Mouse (Mus musculus) CH12.LX (cell line): ENCODE measurements at regions not wholly inside any gene's neighbourhood (a gene's known extent, or its start where the extent isn't known, plus 50 kb on each side); places are given as distances from the start of the nearest gene placed in this dataset.

ENCODE experiments used
- DNase-seq: peaks from one replicate; pipeline ENCODE4 v3.0.0-alpha.2; 2013; ENCODE audit errors: extremely low read depth
- H3K27ac ChIP-seq: 2 replicates; pipeline ENCODE4 v1.5.1; 2012; ENCODE audit warnings: low read depth, mild to moderate bottlenecking, control low read depth, moderate library complexity; ENCODE audit not compliant: insufficient read depth
- H3K27me3 ChIP-seq: replicated peaks from 2 replicates; pipeline ENCODE3; 2012; ENCODE audit warnings: inconsistent platforms
- H3K36me3 ChIP-seq, 2 experiments: replicated peaks in 1 of 2; 2 replicates each; pipeline versions ENCODE3 to v1.6.1; 2012; ENCODE audit warnings: inconsistent platforms in 1 of 2, low read length in 1 of 2, mild to moderate bottlenecking in 1 of 2, mixed read lengths in 1 of 2, moderate library complexity in 1 of 2; ENCODE audit not compliant: control insufficient read depth in 1 of 2, insufficient read depth in 1 of 2
- H3K4me1 ChIP-seq, 2 experiments: 2 replicates each; pipeline ENCODE4 v1.6.1; 2012; ENCODE audit warnings: inconsistent platforms in 1 of 2, moderate library complexity in 1 of 2; ENCODE audit not compliant: insufficient read depth in 2 of 2, control insufficient read depth in 1 of 2
- H3K4me2 ChIP-seq: 2 replicates; pipeline ENCODE4 v1.6.1; 2012; ENCODE audit warnings: low read depth, mild to moderate bottlenecking, control low read depth; ENCODE audit not compliant: poor library complexity, insufficient read depth, severe bottlenecking
- H3K4me3 ChIP-seq, 3 experiments: fragments of 150-350 bp in 1 of 3; sonication (generic) in 1 of 3; replicated peaks in 1 of 3; 2 replicates each; pipeline versions ENCODE3 to v1.5.1; 2011 to 2012; ENCODE audit warnings: low read depth in 2 of 3, low read length in 2 of 3, mild to moderate bottlenecking in 2 of 3, moderate library complexity in 2 of 3, control low read depth in 1 of 3, improper control_type of control experiment in 1 of 3, inconsistent platforms in 1 of 3, mixed read lengths in 1 of 3; ENCODE audit not compliant: poor library complexity in 1 of 3
- H3K79me2 ChIP-seq: replicated peaks from 2 replicates; pipeline ENCODE4 v1.6.1; 2012; ENCODE audit warnings: mild to moderate bottlenecking, moderate library complexity; ENCODE audit not compliant: control insufficient read depth, poor library complexity, insufficient read depth, severe bottlenecking; ENCODE audit errors: extremely low read depth
- H3K9ac ChIP-seq: 2 replicates; pipeline ENCODE4 v1.6.1; 2012; ENCODE audit warnings: low read depth, mild to moderate bottlenecking, control low read depth, moderate library complexity; ENCODE audit not compliant: insufficient read depth
- H3K9me3 ChIP-seq: replicated peaks from 2 replicates; pipeline ENCODE3; 2012; ENCODE audit warnings: low read length, inconsistent platforms, mixed read lengths
- CHD2 ChIP-seq: IDR thresholded peaks from 2 replicates; pipeline ENCODE4 v1.6.1; 2011; ENCODE audit warnings: low read length, improper control_type of control experiment
- CTCF ChIP-seq, 2 experiments: IDR thresholded peaks in 1 of 2; conservative IDR thresholded peaks in 1 of 2; 2 replicates each; pipeline ENCODE4 v1.5.1; 2011 to 2012; ENCODE audit warnings: low read depth in 2 of 2, low read length in 2 of 2, improper control_type of control experiment in 1 of 2, inconsistent platforms in 1 of 2, mild to moderate bottlenecking in 1 of 2, moderate library complexity in 1 of 2
- E2F4 ChIP-seq: IDR thresholded peaks from 2 replicates; pipeline ENCODE4 v1.6.1; 2011; ENCODE audit warnings: low read depth, low read length, improper control_type of control experiment; ENCODE audit not compliant: insufficient replicate concordance
- ELF1 ChIP-seq: IDR thresholded peaks from 2 replicates; pipeline ENCODE4 v1.6.1; 2014; ENCODE audit warnings: low read depth, mild to moderate bottlenecking, inconsistent platforms, low read length, improper control_type of control experiment
- EP300 ChIP-seq: IDR thresholded peaks from 2 replicates; pipeline ENCODE4 v1.6.1; 2011; ENCODE audit warnings: low read length, improper control_type of control experiment
- IRF4 ChIP-seq: IDR thresholded peaks from 2 replicates; pipeline ENCODE4 v1.6.1; 2014; ENCODE audit warnings: low read depth, mild to moderate bottlenecking, inconsistent platforms, low read length, improper control_type of control experiment
- JUND ChIP-seq: conservative IDR thresholded peaks from 2 replicates; pipeline ENCODE4 v1.6.1; 2011; ENCODE audit warnings: low read depth, low read length, improper control_type of control experiment
- MAFK ChIP-seq: IDR thresholded peaks from 2 replicates; pipeline ENCODE4 v1.6.1; 2011; ENCODE audit warnings: low read length, improper control_type of control experiment; ENCODE audit not compliant: insufficient replicate concordance
- MAZ ChIP-seq: IDR thresholded peaks from 2 replicates; pipeline ENCODE4 v1.6.1; 2012; ENCODE audit warnings: low read depth, mild to moderate bottlenecking, inconsistent platforms, low read length, improper control_type of control experiment, moderate library complexity
- MEF2A ChIP-seq: IDR thresholded peaks from 2 replicates; pipeline ENCODE4 v1.6.1; 2014; ENCODE audit warnings: low read depth, mild to moderate bottlenecking, inconsistent platforms, low read length, improper control_type of control experiment, borderline replicate concordance
- MXI1 ChIP-seq: IDR thresholded peaks from 2 replicates; pipeline ENCODE4 v1.6.1; 2011; ENCODE audit warnings: mild to moderate bottlenecking, low read depth, low read length, improper control_type of control experiment
- MYC ChIP-seq: IDR thresholded peaks from 2 replicates; pipeline ENCODE4 v1.6.1; 2011; ENCODE audit warnings: low read depth, mild to moderate bottlenecking, improper control_type of control experiment, low read length
- NELFE ChIP-seq: IDR thresholded peaks from 2 replicates; pipeline ENCODE4 v1.6.1; 2011; ENCODE audit warnings: low read depth, low read length, improper control_type of control experiment
- NRF1 ChIP-seq: IDR thresholded peaks from 2 replicates; pipeline ENCODE4 v1.6.1; 2014; ENCODE audit warnings: low read depth, mild to moderate bottlenecking, inconsistent platforms, low read length, improper control_type of control experiment, moderate library complexity
- PAX5 ChIP-seq: IDR thresholded peaks from 2 replicates; pipeline ENCODE4 v1.6.1; 2012; ENCODE audit warnings: low read length, inconsistent platforms, mixed read lengths
- POLR2AphosphoS2 ChIP-seq: IDR thresholded peaks from 2 replicates; pipeline ENCODE4 v1.6.1; 2011; ENCODE audit warnings: low read depth, low read length, improper control_type of control experiment
- RAD21 ChIP-seq: IDR thresholded peaks from 2 replicates; pipeline ENCODE4 v1.6.1; 2011; ENCODE audit warnings: low read depth, mild to moderate bottlenecking, low read length, improper control_type of control experiment, moderate library complexity
- SIN3A ChIP-seq: IDR thresholded peaks from 2 replicates; pipeline ENCODE4 v1.6.1; 2012; ENCODE audit warnings: low read length, improper control_type of control experiment, inconsistent platforms
- SMC3 ChIP-seq: IDR thresholded peaks from 2 replicates; pipeline ENCODE4 v1.6.1; 2011; ENCODE audit warnings: low read depth, low read length, improper control_type of control experiment
- TBP ChIP-seq: conservative IDR thresholded peaks from 2 replicates; pipeline ENCODE4 v1.6.1; 2011; ENCODE audit warnings: low read depth, low read length, improper control_type of control experiment
- USF1 ChIP-seq: IDR thresholded peaks from 2 replicates; pipeline ENCODE4 v1.6.1; 2014; ENCODE audit warnings: low read depth, mild to moderate bottlenecking, inconsistent platforms, low read length, improper control_type of control experiment
- USF2 ChIP-seq: conservative IDR thresholded peaks from 2 replicates; pipeline ENCODE4 v1.6.1; 2011; ENCODE audit warnings: low read depth, low read length, improper control_type of control experiment
- ZC3H11A ChIP-seq: IDR thresholded peaks from 2 replicates; pipeline ENCODE4 v1.6.1; 2012; ENCODE audit warnings: low read depth, mild to moderate bottlenecking, inconsistent platforms, low read length, improper control_type of control experiment
- ZKSCAN1 ChIP-seq: IDR thresholded peaks from 2 replicates; pipeline ENCODE4 v1.6.1; 2012; ENCODE audit warnings: low read depth, inconsistent platforms, low read length, improper control_type of control experiment, borderline replicate concordance
- ZMIZ1 ChIP-seq: IDR thresholded peaks from 2 replicates; pipeline ENCODE4 v1.6.1; 2012; ENCODE audit warnings: low read depth, mild to moderate bottlenecking, inconsistent platforms, low read length, improper control_type of control experiment
- ZNF384 ChIP-seq: IDR thresholded peaks from 2 replicates; pipeline ENCODE4 v1.6.1; 2012; ENCODE audit warnings: low read depth, low read length, improper control_type of control experiment, inconsistent platforms
- dilution Hi-C: fragments of 300-500 bp; cut with MboI; formaldehyde crosslinking; loops from 2 replicates; pipeline ENCODE4 v1.14.3; 2020; ENCODE audit warnings: low sequenced_read_pairs; ENCODE audit not compliant: extremely low pct_unique_long_range_greater_than_20kb, extremely low pct_ligation_motif_present
- in situ Hi-C: fragments of 300-500 bp; cut with MboI; formaldehyde crosslinking; loops from 3 replicates; pipeline ENCODE4 v1.14.3; 2019; ENCODE audit warnings: low sequenced_read_pairs, low pct_ligation_motif_present, low pct_unique_long_range_greater_than_20kb, mixed read lengths

DNA sequence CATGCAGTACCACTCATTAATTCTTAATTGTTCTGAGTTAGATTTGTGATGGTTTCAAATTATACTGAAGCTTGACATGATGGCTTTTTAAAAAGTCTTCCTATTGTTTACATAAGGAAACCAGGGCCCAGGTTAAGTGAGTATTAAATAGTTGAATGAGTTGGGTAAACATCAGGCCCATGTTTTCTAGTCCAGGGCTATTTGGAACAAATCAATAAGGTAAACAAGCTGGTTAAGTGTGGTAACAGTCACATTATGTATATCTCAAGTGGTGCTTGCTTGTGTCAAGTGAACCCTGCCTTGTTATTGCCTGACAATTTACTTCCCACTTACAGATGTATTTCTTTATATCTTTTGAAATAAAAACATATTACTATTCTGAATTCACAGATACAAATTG lies 144.7 kb upstream of the Ubash3b start:
- TF ChIP-seq USF1, result no peak
- no peak for TF ChIP-seq ZNF384
- TF ChIP-seq TBP, result no peak
- no peak for TF ChIP-seq PAX5
- TF ChIP-seq MYC, result no peak
- TF ChIP-seq MEF2A, result no peak
- TF ChIP-seq ZMIZ1, result no peak
- TF ChIP-seq IRF4, result no peak
- no peak for TF ChIP-seq ZC3H11A
- TF ChIP-seq MAZ, result no peak
- TF ChIP-seq SMC3, result no peak
- TF ChIP-seq NRF1, result no peak
- no peak for TF ChIP-seq MAFK
- H3K36me3 ChIP-seq, result no peaks in the 10 kb centered on the region
- H3K27ac ChIP-seq, result no peak overlapping the region
- no peak overlapping the region for H3K9ac ChIP-seq
- no peak for DNase-seq
- no peak overlapping the region for H3K4me3 ChIP-seq
- H3K4me2 ChIP-seq, result no peak overlapping the region
- in situ Hi-C loops (no loop called here), dilution Hi-C loops (no loop called here)
- H3K79me2 ChIP-seq, result no peaks in the 10 kb centered on the region
- peaks cover 0 to 6% of the 10 kb centered on the region in 2 experiments; a peak in 1 of 4 replicates for H3K4me1 ChIP-seq
- no peaks in the 10 kb centered on the region for H3K27me3 ChIP-seq
- H3K9me3 ChIP-seq, result no peaks in the 10 kb centered on the region

DNA sequence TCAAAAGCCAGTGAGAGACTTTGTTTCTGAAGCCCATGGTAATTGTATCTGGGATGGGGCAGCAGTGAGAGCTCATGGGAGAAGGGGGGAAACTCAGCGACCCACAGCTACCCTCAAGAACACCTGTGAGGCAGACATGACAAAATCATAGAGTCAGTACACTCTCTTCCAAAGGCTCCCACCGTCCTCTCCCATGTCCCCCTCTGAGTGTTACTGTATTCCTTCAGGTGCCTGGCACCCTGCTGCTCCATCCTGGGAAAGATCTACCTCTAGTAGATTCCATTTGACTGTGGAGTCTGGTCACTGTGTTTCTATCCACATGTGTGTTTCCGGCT lies 142.0 kb upstream of the Ubash3b start:
- Histone ChIP-seq H3K9me3 (no peaks in the 10 kb centered on the region), H3K4me3 (no peak overlapping the region), H3K4me2 (no peak overlapping the region), H3K27ac (no peak overlapping the region), H3K27me3 (no peaks in the 10 kb centered on the region), H3K79me2 (no peaks in the 10 kb centered on the region), H3K4me1 (peaks cover 0 to 6% of the 10 kb centered on the region in 2 experiments; a peak in 1 of 4 replicates), H3K36me3 (no peaks in the 10 kb centered on the region), H3K9ac (no peak overlapping the region)
- dilution Hi-C loops (no loop called here), in situ Hi-C loops (no loop called here)
- TF ChIP-seq JUND (no peak), SIN3A (no peak), NRF1 (no peak), ZMIZ1 (no peak), MYC (no peak), MAZ (no peak), ZNF384 (no peak), CHD2 (no peak), CTCF (conservative IDR thresholded peaks at IDR 0.05 in 1 of 2, IDR thresholded peaks at IDR 0.05 in 1 of 2; ENCODE audit: low read depth in 2 of 2, low read length in 2 of 2) (no peak), RAD21 (no peak), USF2 (no peak), EP300 (no peak), E2F4 (no peak), MXI1 (no peak), ZC3H11A (no peak), ELF1 (no peak), ZKSCAN1 (no peak), POLR2AphosphoS2 (no peak), USF1 (no peak), NELFE (no peak)
- DNase-seq, result no peak
